Mouse (Mus musculus): ENCODE data around the gene Psmd7. TPM values are rescaled to one million over a fixed set of nuclear protein-coding genes. Genes with fewer than 3 reads are reported as not detected.

The Psmd7 gene
- polyA plus RNA-seq, 1 experiment from 2014 or later: 350 TPM

DNA sequence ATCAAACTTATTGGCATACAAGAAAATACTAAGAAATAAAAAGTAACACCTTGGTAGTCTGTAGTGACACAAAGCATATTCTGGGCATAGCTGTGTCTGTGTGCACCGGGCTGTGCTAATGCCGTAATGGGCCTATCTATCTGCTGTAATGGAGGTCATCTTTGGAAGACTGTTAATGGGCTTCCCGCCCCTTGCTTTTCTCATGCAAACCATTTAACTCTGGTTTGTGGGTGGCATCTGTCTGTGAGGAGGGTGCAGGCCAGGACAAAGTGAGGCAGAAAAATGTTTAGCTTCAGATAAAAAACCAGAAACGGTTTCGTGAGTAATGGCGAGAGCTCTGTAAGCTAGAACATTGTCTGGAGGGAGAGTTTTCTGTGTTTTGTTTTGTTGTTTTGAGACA is 6.6 kb upstream of the Psmd7 start:
- Histone ChIP-seq H3K4me2 (ENCODE audit: low read depth, low read length) (no peak overlapping the region), H3K4me3 (ENCODE audit: low read depth, low read length) (no peak overlapping the region), H3K9me3 (replicated peaks; ENCODE audit: control insufficient read depth, low read length) (no peaks in the 10 kb centered on the region), H3K9ac (replicated peaks; ENCODE audit: low read length) (no peak overlapping the region), H3K36me3 (replicated peaks; ENCODE audit: control insufficient read depth, insufficient read depth, low read depth, low read length) (no peaks in the 10 kb centered on the region), H3K4me1 (ENCODE audit: control insufficient read depth, insufficient read depth, low read length) (no peaks in the 10 kb centered on the region), H3K27me3 (ENCODE audit: control insufficient read depth, insufficient read depth, low read length) (no peaks in the 10 kb centered on the region), H3K27ac (replicated peaks; ENCODE audit: low read depth, low read length) (no peak overlapping the region)
- ATAC-seq (replicated peaks; ENCODE audit: insufficient number of reproducible peaks, low FRiP score, low TSS enrichment, low read depth) (no peak), DNase-seq (ENCODE audit: low spot score) (no peak)
- WGBS: 64% methylated on average over 6 of the region's 6 CpGs

DNA sequence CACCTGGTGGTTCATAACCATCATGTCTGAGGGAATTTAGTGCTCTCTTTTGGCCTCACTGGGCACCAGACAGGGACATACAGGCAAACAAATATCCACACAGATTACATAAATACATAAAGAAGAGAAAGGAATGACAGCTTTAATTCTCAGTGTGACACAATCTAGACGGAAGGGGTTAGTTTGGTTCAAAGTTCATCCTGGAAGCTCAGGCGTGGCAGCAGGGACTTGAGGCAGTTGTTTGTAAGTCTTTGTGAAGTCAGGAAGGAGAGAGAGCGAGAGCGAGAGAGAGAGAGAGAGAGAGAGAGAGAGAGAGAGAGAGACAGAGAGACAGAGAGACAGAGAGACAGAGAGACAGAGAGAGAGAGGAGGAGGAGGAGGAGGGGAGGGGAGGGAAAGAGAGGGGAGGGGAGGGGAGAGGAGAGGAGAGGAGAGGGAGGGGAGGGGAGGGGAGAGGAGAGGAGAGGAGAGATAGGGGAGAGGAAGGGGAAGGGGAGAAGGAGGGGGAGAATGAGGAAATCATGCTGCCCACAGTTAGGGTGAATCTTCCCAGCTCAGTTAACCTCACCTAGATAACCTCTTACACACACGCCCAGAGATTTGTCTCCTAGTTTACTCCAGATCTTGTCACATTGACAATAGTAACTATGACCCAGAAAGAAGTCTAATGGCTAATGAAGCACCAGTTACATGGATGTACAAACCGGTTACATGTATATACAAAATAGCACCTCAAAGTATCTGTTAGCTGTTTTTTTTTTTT is 5.9 kb upstream of the Psmd7 start:
- Histone ChIP-seq H3K27me3 (ENCODE audit: control insufficient read depth, insufficient read depth, low read length) (no peaks in the 10 kb centered on the region), H3K9me3 (replicated peaks; ENCODE audit: control insufficient read depth, low read length) (no peaks in the 10 kb centered on the region), H3K27ac (replicated peaks; ENCODE audit: low read depth, low read length) (no peak overlapping the region), H3K4me1 (ENCODE audit: control insufficient read depth, insufficient read depth, low read length) (no peaks in the 10 kb centered on the region), H3K4me3 (ENCODE audit: low read depth, low read length) (no peak overlapping the region), H3K9ac (replicated peaks; ENCODE audit: low read length) (no peak overlapping the region), H3K36me3 (replicated peaks; ENCODE audit: control insufficient read depth, insufficient read depth, low read depth, low read length) (no peaks in the 10 kb centered on the region), H3K4me2 (ENCODE audit: low read depth, low read length) (no peak overlapping the region)
- no peak for DNase-seq (ENCODE audit: low spot score)
- 68% methylated on average over 4 of the region's 6 CpGs for WGBS
- ATAC-seq (replicated peaks; ENCODE audit: insufficient number of reproducible peaks, low FRiP score, low TSS enrichment, low read depth): no peak

DNA sequence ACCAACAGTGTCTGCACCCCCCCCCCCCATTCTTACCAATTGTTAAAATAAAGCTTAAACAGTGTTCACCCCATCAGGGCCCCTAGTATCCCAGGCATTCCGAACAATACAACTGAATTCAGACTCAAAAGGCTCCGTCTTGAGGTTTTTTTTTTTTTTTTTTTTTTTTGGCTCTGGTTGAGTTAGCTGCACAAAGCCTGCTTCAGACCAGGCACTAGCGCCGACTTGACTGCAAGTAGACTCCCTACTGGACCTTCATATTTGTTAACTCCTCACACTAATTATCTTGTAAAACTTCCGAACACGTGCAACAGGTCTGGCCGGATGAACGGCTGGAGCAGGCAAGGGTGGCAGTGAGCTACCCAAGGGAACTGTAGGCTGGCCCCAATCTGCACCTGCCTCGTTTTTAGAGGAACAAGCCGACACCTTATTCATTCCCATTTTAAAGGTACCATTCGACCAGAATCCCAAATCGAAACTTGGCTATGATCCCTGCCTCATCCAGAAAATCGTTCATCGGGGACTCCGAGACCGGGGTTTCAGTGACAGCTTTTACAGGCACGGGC is 752 bp downstream of the Psmd7 start:
- H3K9ac ChIP-seq (replicated peaks; ENCODE audit: low read length): peak overlapping the region; percentile 93
- peak; percentile 42 for DNase-seq (ENCODE audit: low spot score)
- no peaks in the 10 kb centered on the region for H3K9me3 ChIP-seq (replicated peaks; ENCODE audit: control insufficient read depth, low read length)
- no peaks in the 10 kb centered on the region for H3K27me3 ChIP-seq (ENCODE audit: control insufficient read depth, insufficient read depth, low read length)
- peak overlapping the region; percentile 62 for H3K4me2 ChIP-seq (ENCODE audit: low read depth, low read length)
- no peaks in the 10 kb centered on the region for H3K4me1 ChIP-seq (ENCODE audit: control insufficient read depth, insufficient read depth, low read length)
- H3K4me3 ChIP-seq (ENCODE audit: low read depth, low read length): peak overlapping the region; percentile 93
- WGBS: 1% methylated on average over 17 of the region's 17 CpGs
- H3K27ac ChIP-seq (replicated peaks; ENCODE audit: low read depth, low read length): peak overlapping the region; percentile 47; the same call in 1 of the 2 replicates
- peaks cover 9% of the 10 kb centered on the region; the same call in 1 of the 2 replicates for H3K36me3 ChIP-seq (replicated peaks; ENCODE audit: control insufficient read depth, insufficient read depth, low read depth, low read length)
- no peak for ATAC-seq (replicated peaks; ENCODE audit: insufficient number of reproducible peaks, low FRiP score, low TSS enrichment, low read depth)

DNA sequence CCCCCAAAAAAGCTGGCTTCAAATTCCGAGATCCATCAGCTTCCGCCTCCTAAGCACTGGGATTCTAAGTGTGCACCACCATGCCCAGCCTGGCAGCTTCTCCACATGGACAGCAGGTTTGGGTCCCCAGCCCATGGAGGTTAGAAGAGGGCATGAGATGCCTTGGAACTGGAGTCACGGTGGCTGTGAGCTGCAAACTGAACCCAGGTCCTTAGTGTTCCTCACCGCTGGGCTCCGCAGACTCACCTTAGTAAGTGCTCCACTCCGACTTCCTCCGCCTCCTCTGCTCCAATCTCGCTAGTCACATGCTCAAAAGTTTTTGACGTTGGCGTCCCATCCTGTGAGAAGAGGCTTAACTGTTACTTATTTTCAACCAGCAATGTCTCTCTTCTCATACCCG is 6.1 kb downstream of the Psmd7 start:
- Histone ChIP-seq H3K27ac (replicated peaks; ENCODE audit: low read depth, low read length) (no peak overlapping the region), H3K4me3 (ENCODE audit: low read depth, low read length) (no peak overlapping the region), H3K4me1 (ENCODE audit: control insufficient read depth, insufficient read depth, low read length) (no peaks in the 10 kb centered on the region), H3K36me3 (replicated peaks; ENCODE audit: control insufficient read depth, insufficient read depth, low read depth, low read length) (peaks cover 20% of the 10 kb centered on the region; the same call in 1 of the 2 replicates), H3K27me3 (ENCODE audit: control insufficient read depth, insufficient read depth, low read length) (no peaks in the 10 kb centered on the region), H3K4me2 (ENCODE audit: low read depth, low read length) (no peak overlapping the region), H3K9me3 (replicated peaks; ENCODE audit: control insufficient read depth, low read length) (no peaks in the 10 kb centered on the region), H3K9ac (replicated peaks; ENCODE audit: low read length) (no peak overlapping the region)
- DNase-seq (ENCODE audit: low spot score) (no peak), ATAC-seq (replicated peaks; ENCODE audit: insufficient number of reproducible peaks, low FRiP score, low TSS enrichment, low read depth) (no peak)
- WGBS: 95% methylated on average over 11 of the region's 11 CpGs

DNA sequence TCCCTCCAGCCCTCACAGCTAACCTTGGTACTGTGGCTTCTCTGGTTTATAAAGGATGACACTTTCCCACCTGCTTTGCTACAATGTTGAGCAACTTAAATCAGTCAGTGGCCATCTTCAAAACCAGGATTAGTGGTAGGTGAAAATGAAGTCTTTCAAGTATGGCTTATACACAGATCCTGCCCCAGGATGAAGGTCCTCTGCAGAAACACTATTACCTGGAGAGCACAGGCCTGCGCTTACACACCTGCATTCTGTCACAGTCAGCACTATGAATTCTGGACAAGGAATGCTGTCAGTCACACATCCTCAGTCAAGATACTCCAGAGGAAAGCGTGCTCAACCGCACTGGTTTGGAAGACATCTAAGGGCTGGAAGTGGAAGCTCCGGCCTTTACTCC is 6.7 kb downstream of the Psmd7 start:
- DNase-seq (ENCODE audit: low spot score): no peak

DNA sequence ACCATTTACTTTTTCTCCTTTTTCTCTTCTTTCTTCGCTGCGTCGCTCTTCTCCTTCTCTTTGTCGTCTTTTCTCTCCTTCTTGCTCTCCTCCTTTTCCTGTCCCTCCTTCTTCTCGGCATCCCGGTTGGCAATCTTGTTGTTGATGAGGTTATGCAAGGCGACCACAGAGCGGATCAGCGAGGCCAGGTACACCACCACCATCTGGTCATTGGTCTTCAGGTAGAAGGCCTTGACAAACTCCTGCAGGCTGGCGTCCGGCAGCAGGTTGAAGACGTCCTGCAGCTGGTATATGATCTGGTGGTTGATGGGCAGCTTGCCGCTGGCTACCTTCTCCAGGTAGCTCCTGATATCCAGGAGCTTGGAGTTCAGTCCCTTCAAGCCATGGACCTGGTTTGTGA is 7.4 kb downstream of the Psmd7 start:
- 96% methylated on average over 13 of the region's 13 CpGs for WGBS
- ATAC-seq (replicated peaks; ENCODE audit: insufficient number of reproducible peaks, low FRiP score, low TSS enrichment, low read depth): no peak
- H3K4me1 ChIP-seq (ENCODE audit: control insufficient read depth, insufficient read depth, low read length): no peaks in the 10 kb centered on the region
- DNase-seq (ENCODE audit: low spot score): no peak
- no peak overlapping the region for H3K4me2 ChIP-seq (ENCODE audit: low read depth, low read length)
- no peaks in the 10 kb centered on the region for H3K9me3 ChIP-seq (replicated peaks; ENCODE audit: control insufficient read depth, low read length)
- no peak overlapping the region for H3K9ac ChIP-seq (replicated peaks; ENCODE audit: low read length)
- H3K36me3 ChIP-seq (replicated peaks; ENCODE audit: control insufficient read depth, insufficient read depth, low read depth, low read length): peaks cover 20% of the 10 kb centered on the region; the same call in 1 of the 2 replicates
- H3K4me3 ChIP-seq (ENCODE audit: low read depth, low read length): no peak overlapping the region
- H3K27me3 ChIP-seq (ENCODE audit: control insufficient read depth, insufficient read depth, low read length): no peaks in the 10 kb centered on the region
- no peak overlapping the region for H3K27ac ChIP-seq (replicated peaks; ENCODE audit: low read depth, low read length)

More for the DNA sequence above, 6.7 kb downstream of the Psmd7 start:
- Histone ChIP-seq H3K36me3 (replicated peaks; ENCODE audit: control insufficient read depth, insufficient read depth, low read depth, low read length) (peaks cover 20% of the 10 kb centered on the region; the same call in 1 of the 2 replicates), H3K9ac (replicated peaks; ENCODE audit: low read length) (no peak overlapping the region), H3K27ac (replicated peaks; ENCODE audit: low read depth, low read length) (no peak overlapping the region), H3K27me3 (ENCODE audit: control insufficient read depth, insufficient read depth, low read length) (no peaks in the 10 kb centered on the region), H3K4me2 (ENCODE audit: low read depth, low read length) (no peak overlapping the region), H3K4me3 (ENCODE audit: low read depth, low read length) (no peak overlapping the region), H3K9me3 (replicated peaks; ENCODE audit: control insufficient read depth, low read length) (no peaks in the 10 kb centered on the region), H3K4me1 (ENCODE audit: control insufficient read depth, insufficient read depth, low read length) (no peaks in the 10 kb centered on the region)
- ATAC-seq (replicated peaks; ENCODE audit: insufficient number of reproducible peaks, low FRiP score, low TSS enrichment, low read depth): no peak
- WGBS: 93% methylated on average over 4 of the region's 4 CpGs

DNA sequence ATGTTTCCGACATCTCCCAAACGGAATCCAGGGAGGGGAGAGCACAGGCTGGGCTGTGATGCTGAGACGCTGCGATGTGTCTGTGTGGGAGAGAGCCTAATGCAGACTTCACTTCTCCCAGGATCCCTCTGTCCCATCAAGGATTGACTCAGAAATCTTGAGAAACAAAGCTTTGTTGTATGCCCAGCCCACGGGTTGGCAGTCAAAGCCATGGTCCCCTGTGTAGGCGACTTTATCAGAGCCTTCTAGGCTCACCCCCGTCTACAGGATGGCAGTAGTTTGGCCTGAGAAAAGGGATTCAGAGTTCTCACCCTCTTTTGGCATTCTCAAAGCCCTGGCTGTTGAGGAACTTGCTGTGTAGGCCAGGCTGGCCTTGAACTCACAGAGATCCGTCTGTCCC is 9.7 kb downstream of the Psmd7 start:
- H3K9me3 ChIP-seq (replicated peaks; ENCODE audit: control insufficient read depth, low read length): no peaks in the 10 kb centered on the region
- no peak for DNase-seq (ENCODE audit: low spot score)
- H3K4me2 ChIP-seq (ENCODE audit: low read depth, low read length): no peak overlapping the region
- ATAC-seq (replicated peaks; ENCODE audit: insufficient number of reproducible peaks, low FRiP score, low TSS enrichment, low read depth): no peak
- H3K36me3 ChIP-seq (replicated peaks; ENCODE audit: control insufficient read depth, insufficient read depth, low read depth, low read length): peaks cover 15% of the 10 kb centered on the region; the same call in 1 of the 2 replicates
- 84% methylated on average over 8 of the region's 8 CpGs for WGBS
- no peak overlapping the region for H3K4me3 ChIP-seq (ENCODE audit: low read depth, low read length)
- no peak overlapping the region for H3K9ac ChIP-seq (replicated peaks; ENCODE audit: low read length)
- H3K27me3 ChIP-seq (ENCODE audit: control insufficient read depth, insufficient read depth, low read length): no peaks in the 10 kb centered on the region
- no peaks in the 10 kb centered on the region for H3K4me1 ChIP-seq (ENCODE audit: control insufficient read depth, insufficient read depth, low read length)
- H3K27ac ChIP-seq (replicated peaks; ENCODE audit: low read depth, low read length): no peak overlapping the region

DNA sequence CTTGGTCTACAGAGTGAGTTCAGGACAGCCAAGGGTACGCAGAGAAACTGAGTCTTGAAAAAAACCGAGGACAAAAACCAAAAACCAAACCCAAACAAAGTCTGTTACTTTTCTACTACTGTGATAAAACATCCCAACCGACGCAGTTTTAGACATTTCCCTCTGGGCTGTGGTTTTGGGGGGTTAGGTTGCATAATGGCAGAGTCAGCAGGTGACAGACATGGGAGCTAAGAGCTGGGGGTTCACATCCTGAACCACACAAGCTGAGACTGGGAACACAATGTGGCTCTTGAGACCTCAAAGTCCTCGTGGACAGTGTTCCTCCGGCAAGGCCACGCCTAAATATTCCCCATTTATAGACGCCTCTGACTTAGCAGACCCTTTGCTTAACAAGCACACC is 10.1 kb downstream of the Psmd7 start:
- ATAC-seq (replicated peaks; ENCODE audit: insufficient number of reproducible peaks, low FRiP score, low TSS enrichment, low read depth) (no peak), DNase-seq (ENCODE audit: low spot score) (no peak)
- no peak overlapping the region for H3K4me3 ChIP-seq (ENCODE audit: low read depth, low read length)
- H3K27me3 ChIP-seq (ENCODE audit: control insufficient read depth, insufficient read depth, low read length): no peaks in the 10 kb centered on the region
- H3K4me2 ChIP-seq (ENCODE audit: low read depth, low read length): no peak overlapping the region
- no peaks in the 10 kb centered on the region for H3K4me1 ChIP-seq (ENCODE audit: control insufficient read depth, insufficient read depth, low read length)
- 91% methylated on average over 8 of the region's 8 CpGs for WGBS
- H3K9me3 ChIP-seq (replicated peaks; ENCODE audit: control insufficient read depth, low read length): no peaks in the 10 kb centered on the region
- no peak overlapping the region for H3K27ac ChIP-seq (replicated peaks; ENCODE audit: low read depth, low read length)
- H3K36me3 ChIP-seq (replicated peaks; ENCODE audit: control insufficient read depth, insufficient read depth, low read depth, low read length): peaks cover 15% of the 10 kb centered on the region; the same call in 1 of the 2 replicates
- no peak overlapping the region for H3K9ac ChIP-seq (replicated peaks; ENCODE audit: low read length)
